Mouse (Mus musculus) C2C12 (cell line): Measurements from ENCODE around the gene Tmem256. TPM values are rescaled to one million over a fixed set of nuclear protein-coding genes. Genes with fewer than 3 reads are reported as not detected.
A peak's percentile ranks its signal among the peaks of the same experiment; 100 is the strongest.

Source experiments
- H3K27me3 ChIP-seq: one replicate; pipeline ENCODE4 v1.6.1; 2011; ENCODE audit not compliant: control insufficient read depth, insufficient read depth, insufficient read length
- H3K36me3 ChIP-seq: one replicate; pipeline ENCODE4 v1.6.1; 2011; ENCODE audit not compliant: control insufficient read depth, insufficient read depth
- H3K4me3 ChIP-seq: one replicate; pipeline ENCODE4 v1.5.1; 2011; ENCODE audit warnings: mild to moderate bottlenecking, control low read depth; ENCODE audit not compliant: poor library complexity, insufficient read depth, severe bottlenecking
- H3K79me2 ChIP-seq: one replicate; pipeline ENCODE4 v1.6.1; 2011; ENCODE audit not compliant: control insufficient read depth, insufficient read depth
- H3K79me3 ChIP-seq: one replicate; pipeline ENCODE4 v1.6.1; 2011; ENCODE audit warnings: low read depth, control low read depth
- H3ac ChIP-seq: one replicate; pipeline ENCODE3; 2011; ENCODE audit warnings: low read depth; ENCODE audit not compliant: control insufficient read depth, insufficient read length
- CEBPB ChIP-seq: IDR thresholded peaks from one replicate; pipeline ENCODE4 v1.6.1; 2011; ENCODE audit warnings: low read depth, mild to moderate bottlenecking, control low read depth, moderate library complexity
- CTCF ChIP-seq: IDR thresholded peaks from one replicate; pipeline ENCODE4 v1.5.1; 2011; ENCODE audit not compliant: control insufficient read depth, insufficient read depth, insufficient read length
- FOSL1 ChIP-seq: IDR thresholded peaks from one replicate; pipeline ENCODE4 v1.8.0; 2011; ENCODE audit warnings: mild to moderate bottlenecking, low read length; ENCODE audit not compliant: poor library complexity, insufficient read depth, severe bottlenecking
- MAX ChIP-seq: IDR thresholded peaks from one replicate; pipeline ENCODE4 v1.6.1; 2011; ENCODE audit warnings: mild to moderate bottlenecking, control low read depth
- MYOD1 ChIP-seq: IDR thresholded peaks from one replicate; pipeline ENCODE4 v1.6.1; 2011; ENCODE audit warnings: low read depth; ENCODE audit not compliant: control insufficient read depth, insufficient read length
- MYOG ChIP-seq: IDR thresholded peaks from one replicate; pipeline ENCODE4 v1.6.1; 2011; ENCODE audit not compliant: control insufficient read depth, insufficient read length; ENCODE audit errors: extremely low read depth
- USF1 ChIP-seq: IDR thresholded peaks from one replicate; pipeline ENCODE4 v1.6.1; 2011; ENCODE audit warnings: low read depth, mild to moderate bottlenecking, control low read depth, moderate library complexity
- microRNA-seq: library from miRNA; unstranded; fragments of <30 nt; microRNA quantifications from one replicate; pipeline ENCODE4, GENCODE M21; 2019; ENCODE audit warnings: borderline microRNAs expressed
- polyA plus RNA-seq: library from polyadenylated mRNA; unstranded; fragments of >200 nt; fragmentation: generic; extraction: Trizol; gene quantifications from one replicate; pipeline ENCODE4 v1.2.1, GENCODE M21; 2012; ENCODE audit warnings: missing spikeins

Gene Tmem256
- polyA plus RNA-seq, 1 experiment, result 260 TPM

DNA sequence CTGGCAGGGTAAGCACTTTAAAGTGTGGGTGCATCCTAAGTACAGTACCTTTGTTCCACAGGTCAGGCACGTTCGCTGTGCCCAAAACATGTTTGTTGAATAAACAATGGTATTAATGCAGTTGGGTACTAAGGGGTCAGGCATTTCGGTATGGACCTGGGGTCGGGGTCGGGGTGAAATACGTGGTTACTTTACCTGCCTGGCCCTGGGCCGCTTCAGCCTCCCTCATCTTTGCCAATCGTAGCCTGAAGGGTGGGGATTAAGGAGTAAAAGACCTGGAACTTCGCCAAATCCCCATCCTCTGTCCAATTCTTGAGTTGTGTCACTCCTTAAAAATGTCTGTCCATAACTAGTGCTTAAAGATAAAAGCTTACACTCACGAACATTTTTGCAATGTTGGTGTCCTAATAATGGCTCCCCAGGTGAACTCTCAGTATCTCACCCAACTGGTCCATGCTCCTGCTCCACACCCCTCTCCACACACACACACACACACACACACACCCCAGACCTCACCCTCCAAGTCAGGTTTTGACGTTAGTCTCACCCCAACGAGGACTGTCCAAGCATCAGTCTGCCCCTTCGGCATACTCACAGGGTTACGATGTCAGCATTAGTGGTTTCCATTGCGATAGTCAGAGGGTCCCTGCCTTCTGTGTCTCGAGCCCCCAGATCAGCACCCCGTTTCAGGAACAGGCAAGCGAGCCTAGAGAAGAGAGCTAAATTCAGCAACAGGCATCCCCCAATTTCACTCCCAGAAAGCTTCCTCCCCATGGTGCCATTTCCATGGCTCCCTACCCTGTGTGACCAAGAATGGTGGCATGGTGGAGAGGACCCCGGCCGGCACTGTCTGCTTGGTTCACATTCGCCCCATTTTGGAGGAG lies 43.7 kb downstream of the Tmem256 start:
- no peaks in the 10 kb centered on the region for H3K36me3 ChIP-seq
- TF ChIP-seq FOSL1 (no peak), MAX (no peak), MYOD1 (no peak), CTCF (no peak)
- H3K4me3 ChIP-seq, result peak overlapping the region; percentile 68
- peak overlapping the region; percentile 60 for H3ac ChIP-seq
- no peaks in the 10 kb centered on the region for H3K27me3 ChIP-seq
- H3K79me3 ChIP-seq, result peaks cover 28% of the 10 kb centered on the region
- peaks cover 36% of the 10 kb centered on the region for H3K79me2 ChIP-seq

DNA sequence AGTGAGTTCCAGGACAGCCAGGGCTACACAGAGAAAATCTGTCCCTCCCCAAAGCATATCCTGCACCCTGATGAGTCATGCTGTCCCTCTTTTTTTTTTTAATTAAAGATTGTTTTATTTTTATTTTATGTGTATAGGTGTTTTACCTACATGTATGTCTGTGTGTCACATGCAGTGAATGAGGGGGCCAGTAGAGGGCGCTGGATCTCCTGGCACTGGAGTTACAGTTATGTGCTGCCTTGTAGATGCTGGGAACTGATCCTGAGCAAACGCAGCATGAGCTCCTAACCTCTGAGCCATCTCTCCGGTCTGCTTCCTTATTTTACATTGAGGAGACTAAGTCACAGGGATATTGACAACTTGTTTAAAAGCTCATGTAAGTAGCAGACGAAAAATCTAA lies 44.8 kb downstream of the Tmem256 start:
- TF ChIP-seq CEBPB, result no peak
- TF ChIP-seq CTCF, result no peak
- no peak for TF ChIP-seq MYOG
- H3K36me3 ChIP-seq, result no peaks in the 10 kb centered on the region
- no peaks in the 10 kb centered on the region for H3K27me3 ChIP-seq
- H3ac ChIP-seq, result no peak overlapping the region
- H3K4me3 ChIP-seq, result no peak overlapping the region
- H3K79me2 ChIP-seq, result peaks cover 27% of the 10 kb centered on the region
- H3K79me3 ChIP-seq, result peaks cover 24% of the 10 kb centered on the region

DNA sequence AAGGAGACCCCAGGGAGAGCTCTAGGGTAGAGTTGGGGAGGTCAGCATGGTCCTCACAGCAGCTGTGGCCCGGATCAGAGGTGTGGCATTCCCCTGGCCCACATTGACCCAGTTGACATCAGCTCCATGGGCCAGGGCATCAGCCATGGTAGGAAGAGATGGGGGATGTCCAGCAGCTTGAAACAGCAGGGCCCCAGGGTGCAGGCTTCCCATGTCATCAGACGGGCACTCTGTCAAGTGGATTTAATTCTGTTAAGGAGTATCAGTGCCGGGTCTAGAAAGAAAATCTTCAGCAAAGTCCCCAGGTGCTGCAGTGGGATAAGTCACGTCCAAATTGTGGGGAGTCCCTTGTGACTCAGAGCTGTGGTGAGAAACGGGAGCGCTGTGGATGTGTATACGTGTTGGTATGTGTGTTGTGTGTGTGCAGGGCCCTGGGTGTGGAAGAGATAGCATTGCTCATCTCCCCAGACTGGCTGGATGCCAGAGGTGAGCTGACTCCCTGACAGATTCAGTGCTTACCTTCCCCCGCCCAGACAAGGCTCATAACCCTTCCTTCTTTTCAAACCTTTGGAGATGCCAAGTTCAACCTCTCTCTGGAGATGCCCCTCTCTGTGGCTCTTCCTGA lies 45.3 kb downstream of the Tmem256 start:
- TF ChIP-seq FOSL1 (peak; percentile 32), USF1 (no peak)
- Histone ChIP-seq H3K27me3 (no peaks in the 10 kb centered on the region), H3K4me3 (no peak overlapping the region), H3K36me3 (no peaks in the 10 kb centered on the region), H3K79me2 (peaks cover 21% of the 10 kb centered on the region), H3K79me3 (peaks cover 18% of the 10 kb centered on the region), H3ac (no peak overlapping the region)

DNA sequence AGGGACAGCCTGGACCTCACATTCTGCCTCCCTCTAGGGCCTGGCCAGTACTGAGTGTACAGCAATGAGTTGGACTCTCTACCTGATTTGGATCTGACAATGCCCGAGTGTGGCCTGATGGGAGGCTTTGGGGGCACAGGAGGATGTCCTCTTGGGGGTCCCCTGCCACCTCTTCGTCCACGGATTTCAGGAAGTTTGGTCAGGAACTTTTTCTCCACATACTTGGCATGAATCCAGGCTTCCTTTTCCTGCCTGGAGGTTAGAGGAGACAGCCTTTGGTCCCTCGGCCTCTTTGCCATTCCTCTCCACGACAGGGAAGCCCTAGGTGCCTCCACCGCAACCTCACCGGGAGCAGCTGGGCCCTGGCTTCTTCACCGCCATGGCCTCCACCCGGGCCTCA lies 45.9 kb downstream of the Tmem256 start:
- H3K79me2 ChIP-seq, result peaks cover 15% of the 10 kb centered on the region
- H3ac ChIP-seq, result no peak overlapping the region
- no peaks in the 10 kb centered on the region for H3K36me3 ChIP-seq
- peaks cover 12% of the 10 kb centered on the region for H3K79me3 ChIP-seq
- no peaks in the 10 kb centered on the region for H3K27me3 ChIP-seq
- H3K4me3 ChIP-seq, result no peak overlapping the region
- TF ChIP-seq CTCF (no peak), FOSL1 (no peak), CEBPB (no peak), USF1 (no peak), MYOG (no peak), MYOD1 (no peak), MAX (no peak)

DNA sequence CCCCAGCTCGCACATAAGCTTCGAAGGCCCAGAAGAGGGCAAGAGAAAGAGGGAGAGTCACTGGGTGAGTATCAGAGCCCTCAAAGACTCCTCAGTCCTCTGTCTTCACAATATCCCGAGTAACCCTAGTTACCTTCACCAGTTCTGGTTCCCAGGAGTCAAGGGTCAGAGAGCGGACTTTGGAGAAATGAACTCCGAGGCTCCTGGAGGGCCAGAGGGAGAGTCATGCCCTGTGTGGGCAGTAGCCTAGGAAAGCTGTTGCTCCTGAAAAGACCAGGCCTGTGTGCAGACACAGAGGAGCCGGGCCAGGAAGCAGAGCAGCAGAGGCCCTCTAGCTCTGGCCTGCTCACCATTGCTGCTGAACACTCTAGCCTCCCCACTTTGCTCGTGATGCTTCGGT lies 46.3 kb downstream of the Tmem256 start:
- H3K27me3 ChIP-seq, result no peaks in the 10 kb centered on the region
- no peaks in the 10 kb centered on the region for H3K36me3 ChIP-seq
- no peak overlapping the region for H3ac ChIP-seq
- H3K79me2 ChIP-seq, result peaks cover 11% of the 10 kb centered on the region
- no peak for TF ChIP-seq MAX
- TF ChIP-seq MYOG, result no peak
- no peak for TF ChIP-seq FOSL1
- no peak for TF ChIP-seq CEBPB
- no peak for TF ChIP-seq USF1
- TF ChIP-seq CTCF, result no peak
- TF ChIP-seq MYOD1, result no peak
- H3K79me3 ChIP-seq, result peaks cover 8% of the 10 kb centered on the region
- no peak overlapping the region for H3K4me3 ChIP-seq

DNA sequence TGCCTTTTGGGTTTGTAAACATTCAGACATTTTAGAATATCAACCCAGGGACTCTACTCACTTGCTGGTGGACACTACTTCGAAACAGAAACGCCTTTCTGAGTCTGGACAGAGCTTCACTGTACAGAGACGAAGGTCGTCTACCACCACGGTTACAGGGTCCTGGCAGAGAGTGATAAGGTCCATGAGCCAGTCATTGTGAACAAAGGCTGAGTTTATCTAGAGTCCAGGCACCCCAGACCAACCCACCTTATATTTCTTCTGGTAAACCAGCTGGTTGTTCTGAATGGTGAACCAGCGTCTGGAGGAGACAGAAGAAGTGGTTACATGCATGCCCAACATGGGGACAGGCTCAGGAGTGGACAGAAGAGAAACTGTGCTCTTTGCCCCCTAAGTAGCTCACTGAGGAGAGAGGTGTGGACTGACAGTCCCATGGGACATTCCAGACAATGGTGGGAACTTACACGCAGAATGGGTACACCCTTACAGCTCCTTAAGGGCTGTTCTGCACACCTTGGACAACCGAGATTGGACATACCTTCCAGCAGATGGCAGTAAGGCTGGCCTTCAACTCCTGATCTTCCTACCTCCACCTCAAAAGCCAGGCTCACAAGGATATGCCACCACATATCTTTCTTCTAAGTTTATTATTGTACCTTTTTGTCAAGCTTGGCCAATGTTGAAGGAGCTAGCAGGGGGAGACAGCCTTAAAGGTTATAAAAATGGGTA lies 48.8 kb downstream of the Tmem256 start:
- Histone ChIP-seq H3K4me3 (no peak overlapping the region), H3ac (no peak overlapping the region), H3K36me3 (no peaks in the 10 kb centered on the region), H3K79me3 (no peaks in the 10 kb centered on the region), H3K79me2 (no peaks in the 10 kb centered on the region), H3K27me3 (no peaks in the 10 kb centered on the region)
- TF ChIP-seq MAX (no peak), FOSL1 (no peak), USF1 (no peak), CTCF (no peak), MYOG (no peak), MYOD1 (no peak), CEBPB (no peak)

Small RNA genes within 50 kb of the gene (microRNA-seq; reads per million reads assigned to microRNA genes)
- gene Mir6924, result not detected

Other genes with a start within 250 kb of the Tmem256 start
- gene Atp1b2, start 232.6 kb upstream of the Tmem256 start, polyA plus RNA-seq, result 0.20 TPM
- gene Shbg, start 220.6 kb upstream of the Tmem256 start, polyA plus RNA-seq, result 0.18 TPM
- 3.8 TPM for gene Sat2, start 216.5 kb upstream of the Tmem256 start, polyA plus RNA-seq
- gene Fxr2, start 205.5 kb upstream of the Tmem256 start, polyA plus RNA-seq, result 96.0 TPM
- gene Sox15, start 183.2 kb upstream of the Tmem256 start, polyA plus RNA-seq, result 0.08 TPM
- 95.8 TPM for gene Mpdu1, start 175.9 kb upstream of the Tmem256 start, polyA plus RNA-seq
- 1.5 TPM for gene Cd68, start 172.4 kb upstream of the Tmem256 start, polyA plus RNA-seq
- 1,304 TPM for gene Eif4a1, start 166.1 kb upstream of the Tmem256 start, polyA plus RNA-seq
- gene Senp3, start 156.4 kb upstream of the Tmem256 start, polyA plus RNA-seq, result 89.0 TPM
- 0.28 TPM for gene Tnfsf13, start 152.7 kb upstream of the Tmem256 start, polyA plus RNA-seq
- 6.4 TPM for gene Tnfsf12, start 142.7 kb upstream of the Tmem256 start, polyA plus RNA-seq
- gene Tnfsfm13, start 142.4 kb upstream of the Tmem256 start, polyA plus RNA-seq, result 1.5 TPM
- gene Polr2a, start 79.9 kb upstream of the Tmem256 start, polyA plus RNA-seq, result 84.2 TPM
- 0.08 TPM for gene Slc35g3, start 76.5 kb upstream of the Tmem256 start, polyA plus RNA-seq
- gene Zbtb4, start 72.6 kb upstream of the Tmem256 start, polyA plus RNA-seq, result 3.0 TPM
- 37.7 TPM for gene Chrnb1, start 42.6 kb upstream of the Tmem256 start, polyA plus RNA-seq
- 4.2 TPM for gene Fgf11, start 36.7 kb upstream of the Tmem256 start, polyA plus RNA-seq
- gene Tmem102, start 32.9 kb upstream of the Tmem256 start, polyA plus RNA-seq, result 0.32 TPM
- gene Gm39566, start 23.2 kb upstream of the Tmem256 start, polyA plus RNA-seq, result not detected
- gene Spem2, start 20.0 kb upstream of the Tmem256 start, polyA plus RNA-seq, result not detected
- gene Spem1, start 16.3 kb upstream of the Tmem256 start, polyA plus RNA-seq, result not detected
- gene Nlgn2, start 730 bp upstream of the Tmem256 start, polyA plus RNA-seq, result 10.7 TPM
- gene Plscr3, start 7.9 kb downstream of the Tmem256 start, polyA plus RNA-seq, result 82.7 TPM
- not detected for gene Tnk1, start 20.2 kb downstream of the Tmem256 start, polyA plus RNA-seq
- gene Tmem95, start 39.5 kb downstream of the Tmem256 start, polyA plus RNA-seq, result not detected
- gene Kctd11, start 42.9 kb downstream of the Tmem256 start, polyA plus RNA-seq, result 17.2 TPM
- gene Acap1, start 57.0 kb downstream of the Tmem256 start, polyA plus RNA-seq, result 0.21 TPM
- 2.4 TPM for gene 2810408A11Rik, start 62.5 kb downstream of the Tmem256 start, polyA plus RNA-seq
- 38.4 TPM for gene Neurl4, start 62.6 kb downstream of the Tmem256 start, polyA plus RNA-seq
- gene Gps2, start 75.4 kb downstream of the Tmem256 start, polyA plus RNA-seq, result 37.3 TPM
- gene Eif5a, start 83.4 kb downstream of the Tmem256 start, polyA plus RNA-seq, result 2,142 TPM
- 0.02 TPM for gene Ybx2, start 97.3 kb downstream of the Tmem256 start, polyA plus RNA-seq
- gene Slc2a4, start 109.7 kb downstream of the Tmem256 start, polyA plus RNA-seq, result 0.53 TPM
- 0.06 TPM for gene Cldn7, start 126.3 kb downstream of the Tmem256 start, polyA plus RNA-seq
- 141 TPM for gene Ctdnep1, start 142.6 kb downstream of the Tmem256 start, polyA plus RNA-seq
- gene Elp5, start 144.0 kb downstream of the Tmem256 start, polyA plus RNA-seq, result 111 TPM
- 362 TPM for gene Gabarap, start 152.6 kb downstream of the Tmem256 start, polyA plus RNA-seq
- 93.4 TPM for gene Phf23, start 157.3 kb downstream of the Tmem256 start, polyA plus RNA-seq
- gene Dvl2, start 162.1 kb downstream of the Tmem256 start, polyA plus RNA-seq, result 36.4 TPM
- gene Acadvl, start 176.9 kb downstream of the Tmem256 start, polyA plus RNA-seq, result 87.8 TPM
- 25.3 TPM for gene Dlg4, start 178.4 kb downstream of the Tmem256 start, polyA plus RNA-seq
- gene Asgr1, start 215.6 kb downstream of the Tmem256 start, polyA plus RNA-seq, result 4.0 TPM